Mouse (Mus musculus) CD4-positive, CD25-positive, alpha-beta regulatory T cell, adult 2 months (primary cell): ENCODE results near the gene Tm6sf2.
"Not testable (repeated sequence)": the region's sequence is repeated elsewhere in the genome, so short reads cannot be mapped to it uniquely, and the experiment has no call there.

Experiments used
- DNase-seq: peaks from one replicate; pipeline ENCODE4 v3.0.0-alpha.2; 2012; ENCODE audit warnings: low read depth, low spot score

Tm6sf2 gene

DNA sequence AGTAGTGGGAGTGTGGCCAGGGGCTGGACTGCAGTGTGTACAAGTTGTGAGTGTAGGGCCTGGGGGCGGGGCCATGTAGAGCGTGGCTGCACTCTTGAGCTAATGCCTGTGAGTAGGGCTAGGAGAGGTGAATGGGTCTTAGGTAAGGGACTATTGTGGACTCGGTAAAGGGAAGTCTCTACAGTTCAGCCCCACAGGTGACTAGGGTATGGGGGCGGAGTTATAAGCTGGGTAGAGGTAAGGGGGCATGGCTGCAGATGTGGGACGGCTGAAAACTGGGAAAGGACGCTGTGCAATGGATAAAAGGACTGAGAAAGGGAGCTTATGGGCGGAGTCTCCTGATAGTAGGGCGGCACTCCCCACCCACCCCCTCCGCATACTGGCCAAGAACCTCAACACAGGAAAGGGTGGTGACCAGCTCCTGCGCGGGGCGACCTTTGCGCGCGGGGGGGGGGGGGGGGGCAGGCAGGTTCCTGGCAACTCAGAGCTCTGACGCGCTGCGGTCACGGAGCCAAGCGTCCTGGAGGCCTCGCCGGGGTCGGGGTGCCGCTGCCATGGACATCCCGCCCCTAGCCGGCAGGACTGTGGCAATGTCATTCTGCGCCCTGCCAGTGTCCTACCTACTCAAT is at the start of gene Tm6sf2:
Tm6sf2 (plus strand) TSS at position 484 of the 629 bp plus-strand sequence.
- peak; percentile 38 for DNase-seq

DNA sequence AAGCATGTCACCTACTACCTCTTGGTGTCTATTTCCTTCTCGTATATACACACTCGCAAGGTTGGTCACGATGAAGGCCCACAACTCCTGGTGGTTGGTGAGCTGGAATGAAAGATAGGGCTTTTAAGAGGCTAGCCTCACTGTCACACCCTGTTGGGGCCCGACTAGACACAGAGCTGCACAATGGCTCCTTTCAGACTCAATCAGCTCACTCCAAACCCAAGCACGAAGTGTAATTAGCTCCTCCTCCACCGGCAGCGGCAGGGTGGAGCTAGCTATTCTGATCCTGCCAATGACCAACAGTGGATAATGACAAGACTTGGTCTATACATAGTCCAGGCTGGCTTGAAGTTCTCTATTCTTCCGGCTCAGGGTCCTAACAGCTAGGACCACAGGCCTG is 49.1 kb upstream of the Tm6sf2 start:
- no peak for DNase-seq

DNA sequence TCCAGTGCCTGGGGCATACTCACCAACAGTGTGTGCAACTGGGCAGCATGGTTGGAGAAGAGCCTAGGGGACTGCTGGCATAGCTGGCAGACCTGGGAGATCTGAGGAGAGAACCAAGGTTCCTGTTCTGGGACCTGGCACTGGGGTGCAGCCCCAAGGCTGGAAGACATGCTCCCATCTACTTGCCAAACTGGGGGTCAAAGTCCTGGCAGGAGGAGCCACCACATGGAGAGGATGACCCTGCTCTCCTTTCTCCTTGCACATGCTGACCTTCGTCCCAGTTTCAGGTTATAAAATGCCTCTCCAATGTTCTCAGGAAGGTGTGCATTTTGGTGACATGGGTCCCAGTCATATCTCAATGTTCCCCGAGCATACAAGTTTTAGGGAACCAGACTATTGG is 46.6 kb upstream of the Tm6sf2 start:
- no peak for DNase-seq

DNA sequence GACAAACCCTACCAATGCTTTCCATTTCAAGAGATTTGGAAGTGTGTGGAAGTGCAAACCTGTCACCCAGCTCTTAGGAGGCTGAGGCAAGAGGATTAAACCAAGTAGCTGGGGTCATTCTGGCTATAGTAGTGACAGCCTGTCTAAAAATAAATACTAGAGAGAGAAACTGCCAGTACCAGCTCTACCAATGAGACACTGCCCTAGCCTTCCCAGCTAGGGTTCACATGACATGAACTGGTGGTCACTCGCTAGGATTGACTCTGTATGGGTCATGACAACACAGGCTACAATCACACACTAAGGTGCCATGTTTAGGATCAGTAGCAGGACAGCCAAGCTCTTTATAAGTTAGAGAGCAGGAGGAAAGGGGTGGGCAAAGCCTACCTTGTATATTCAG is 42.5 kb upstream of the Tm6sf2 start:
- no peak for DNase-seq

DNA sequence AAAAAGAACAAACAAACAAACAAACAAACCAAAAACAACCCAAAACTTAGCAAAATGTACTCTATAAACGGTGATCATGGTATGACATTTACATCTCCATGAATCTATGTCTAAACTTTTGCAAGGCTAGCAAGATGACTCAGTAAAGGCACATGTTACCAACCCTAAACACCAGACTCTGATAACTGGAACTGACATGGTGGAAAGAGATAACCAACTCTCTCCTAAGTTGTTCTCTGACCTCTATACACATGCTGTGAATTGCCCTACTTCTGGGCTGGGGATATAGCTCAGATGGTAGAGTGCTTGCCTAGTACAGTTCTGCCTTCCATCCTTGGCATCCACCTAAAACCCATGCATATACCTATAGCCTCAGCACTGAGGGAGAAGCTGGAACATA is 34.7 kb upstream of the Tm6sf2 start:
- no peak for DNase-seq

DNA sequence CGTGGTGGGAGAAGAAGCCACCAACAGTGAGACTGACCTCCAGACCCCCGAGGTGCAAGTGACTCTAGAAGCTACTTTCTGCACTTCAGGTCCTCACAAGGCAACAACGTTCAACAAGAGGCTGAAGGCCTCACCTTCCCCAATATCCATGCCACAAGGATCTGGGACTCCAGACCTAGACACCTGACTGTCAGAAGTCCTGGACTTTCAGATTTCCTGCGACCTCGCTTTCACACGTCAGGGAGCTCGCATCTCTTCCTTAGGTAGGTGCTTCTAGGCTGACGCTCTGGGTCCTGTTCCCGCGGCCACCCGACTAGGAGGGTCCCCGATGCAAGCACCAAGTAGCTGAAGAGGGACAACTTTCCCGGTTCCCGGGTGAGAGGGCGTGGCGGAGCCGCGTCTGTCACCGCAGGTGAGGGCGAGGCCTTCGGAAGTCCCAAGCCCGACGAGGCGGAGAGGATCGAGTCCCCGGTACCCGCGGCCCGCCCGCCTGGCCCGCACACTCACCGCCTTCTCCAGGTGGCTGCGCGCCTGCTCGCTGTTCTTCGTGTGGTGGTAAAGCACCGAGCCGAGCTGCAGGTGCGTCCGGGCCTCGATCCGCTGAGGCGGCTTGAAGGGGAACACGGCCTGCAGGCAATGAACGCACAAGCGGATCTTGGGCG is 30.7 kb upstream of the Tm6sf2 start:
- no peak for DNase-seq

DNA sequence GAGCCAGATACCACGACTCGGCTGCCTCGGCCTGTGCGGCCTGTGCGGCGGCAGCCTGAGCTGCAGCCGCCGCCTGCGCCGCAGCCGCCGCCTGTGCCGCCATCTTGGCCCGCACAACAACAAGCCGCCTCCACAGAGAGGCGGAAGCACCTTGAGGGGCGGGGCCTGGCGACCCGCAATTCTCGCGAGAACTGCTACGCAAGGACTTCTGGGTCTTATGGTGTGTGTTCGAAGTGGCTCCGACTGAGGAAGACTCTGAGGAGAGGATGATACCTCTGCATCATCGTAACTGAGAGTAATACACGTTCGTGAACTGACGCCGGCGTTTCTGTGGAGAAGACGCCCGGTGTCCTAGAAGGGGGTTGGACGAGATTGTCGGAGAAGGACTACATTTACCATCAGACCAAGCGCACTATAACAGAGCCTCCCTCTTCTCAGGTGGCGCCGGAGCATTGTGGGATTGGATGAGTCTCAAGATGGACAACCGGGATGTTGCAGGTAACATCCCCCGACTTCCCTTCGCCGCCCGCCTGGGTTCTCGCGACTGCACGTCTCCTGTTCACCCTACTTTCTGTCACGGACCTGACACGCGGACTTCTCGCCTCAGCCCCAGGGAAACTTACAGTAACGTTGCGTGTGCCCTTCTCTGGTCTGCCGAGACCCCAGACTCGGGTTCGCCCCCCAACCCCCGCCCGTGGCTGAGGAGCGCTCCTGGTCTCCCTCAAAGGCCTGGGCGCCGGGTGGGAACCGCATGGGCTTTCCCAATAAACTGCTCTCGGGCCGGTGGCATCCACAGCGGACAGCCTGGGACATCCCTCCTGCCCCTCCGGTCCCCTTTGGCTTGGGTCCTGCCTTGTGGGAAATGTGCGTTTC is 29.9 kb upstream of the Tm6sf2 start, which contains the start of the genes Mau2 and Sugp1:
Mau2 (minus strand) TSS at position 152 of the 873 bp plus-strand sequence.
Sugp1 (plus strand) TSS at position 231 of the 873 bp plus-strand sequence.
- peak; percentile 99 for DNase-seq

DNA sequence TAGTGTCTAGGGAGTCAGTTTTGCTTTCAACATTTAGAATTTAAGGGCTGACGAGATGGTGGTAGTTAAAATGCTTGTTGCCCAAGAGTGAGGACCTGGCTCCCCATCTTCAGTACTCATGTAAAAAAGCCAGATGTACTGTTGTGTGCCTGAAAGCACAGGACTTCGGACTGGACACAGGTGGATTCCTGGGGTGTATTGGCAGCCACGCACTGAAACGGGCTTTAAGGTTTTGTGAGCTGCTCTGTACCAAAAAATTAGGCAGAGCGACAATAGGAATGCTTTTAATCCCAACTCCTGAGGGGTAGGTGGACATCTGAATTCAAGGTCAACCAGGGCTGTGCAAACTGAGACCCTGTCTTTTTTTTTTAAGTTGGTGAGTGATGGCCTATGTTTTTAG is 28.7 kb upstream of the Tm6sf2 start:
- no peak for DNase-seq

DNA sequence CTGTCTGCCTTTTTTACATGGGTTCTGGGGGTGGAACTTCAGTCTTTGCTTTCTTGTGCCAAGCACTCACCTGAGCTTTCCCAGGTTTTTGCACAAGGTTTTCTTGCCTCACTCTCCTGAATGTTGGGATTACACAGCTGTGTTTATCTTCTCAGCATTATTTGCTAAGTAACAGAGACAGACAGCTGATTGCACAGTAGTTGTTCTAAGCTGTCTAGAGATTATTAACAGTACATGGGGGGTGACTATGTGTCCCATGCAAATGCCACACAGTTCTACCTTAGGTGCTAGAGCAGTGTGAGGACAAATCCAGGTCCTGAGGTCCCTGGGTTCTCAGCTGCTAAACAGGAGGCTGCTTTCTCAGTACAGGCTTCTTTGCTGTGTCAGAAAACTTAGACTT is 23.1 kb upstream of the Tm6sf2 start:
- no peak for DNase-seq

DNA sequence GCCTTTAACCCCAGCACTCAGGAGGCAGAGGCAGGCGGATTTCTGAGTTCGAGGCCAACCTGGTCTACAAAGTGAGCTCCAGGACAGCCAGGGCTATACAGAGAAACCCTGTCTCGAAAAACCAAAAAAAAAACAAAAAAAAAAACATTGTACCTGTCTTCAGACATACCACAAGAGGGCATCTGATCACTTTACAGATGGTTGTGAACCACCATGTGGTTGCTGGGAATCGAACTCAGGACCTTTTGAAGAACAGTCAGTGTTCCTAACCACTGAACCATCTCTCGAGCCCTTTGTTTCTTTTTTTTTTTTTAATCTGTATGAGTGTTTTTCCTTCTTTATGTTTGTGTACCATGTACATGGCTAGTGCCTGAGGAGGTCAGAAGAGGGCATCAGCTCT is 22.3 kb upstream of the Tm6sf2 start:
- not testable (repeated sequence) for DNase-seq

DNA sequence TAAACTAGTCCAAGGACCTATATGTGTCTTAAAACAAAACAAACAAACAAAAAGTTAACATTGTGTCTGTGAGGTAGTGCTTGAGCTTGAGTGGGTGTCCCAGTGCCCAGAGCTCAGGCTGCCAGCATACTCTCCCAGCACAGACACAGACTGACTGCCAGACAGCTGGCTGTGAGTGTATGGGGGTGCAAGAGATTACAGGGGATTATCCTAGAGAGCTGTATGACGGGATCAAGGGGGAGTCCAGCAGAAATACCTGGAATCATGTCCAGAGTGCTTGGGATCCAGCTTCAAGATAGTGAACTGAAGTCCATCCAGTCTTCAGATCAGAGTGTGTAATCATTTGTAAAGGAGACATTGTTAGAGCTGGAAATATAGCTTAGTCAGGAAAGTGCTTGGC is 15.0 kb upstream of the Tm6sf2 start:
- DNase-seq: no peak

DNA sequence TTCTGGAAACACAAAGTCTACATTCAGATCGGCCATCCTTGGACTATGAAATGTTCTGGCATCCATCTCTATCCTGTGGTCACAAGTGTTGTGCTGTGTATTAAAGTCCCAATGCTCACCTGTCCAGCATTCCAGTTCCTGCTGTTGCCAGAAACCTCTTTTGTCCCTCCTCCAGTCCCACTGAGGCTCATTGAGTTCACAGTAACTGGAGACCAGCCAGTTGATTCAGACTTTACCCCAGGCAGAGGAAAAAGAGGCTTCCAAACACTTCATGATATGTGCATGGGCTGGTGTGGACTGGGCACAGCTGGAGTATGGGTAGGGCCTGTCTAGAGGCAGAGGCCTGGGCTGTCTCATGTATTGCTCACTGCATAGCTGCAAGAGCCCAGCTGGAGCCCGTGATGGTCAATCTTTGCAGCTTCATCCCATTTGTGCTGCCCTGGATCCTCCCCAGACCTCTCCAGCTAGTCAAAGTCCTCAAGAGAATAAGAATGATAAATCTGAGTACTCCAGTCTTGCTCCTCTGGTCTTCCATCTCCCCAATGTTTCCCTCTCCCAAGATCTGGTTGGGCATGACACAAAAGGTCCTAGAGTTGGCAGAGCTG is 786 bp upstream of the Tm6sf2 start:
- no peak for DNase-seq

DNA sequence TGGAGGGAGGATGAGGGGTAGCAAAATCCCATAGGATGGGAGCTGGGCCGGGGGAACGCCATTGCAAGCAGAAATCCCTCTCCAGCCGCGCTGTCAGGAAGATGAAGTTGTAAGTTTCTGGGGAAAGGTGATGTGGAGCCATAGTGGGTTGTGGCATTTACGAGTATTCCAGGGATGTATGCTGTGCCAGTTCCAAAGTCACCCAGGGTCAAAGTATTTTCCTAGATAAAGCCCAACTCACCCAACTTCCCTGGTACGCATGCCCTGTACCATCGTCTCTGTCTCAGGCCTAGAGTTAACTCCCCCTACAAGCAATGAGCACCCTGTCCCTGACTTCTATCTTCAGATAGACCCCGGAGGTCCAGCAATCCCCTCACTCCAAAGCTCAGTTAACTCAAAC is 396 bp downstream of the Tm6sf2 start:
- no peak for DNase-seq

DNA sequence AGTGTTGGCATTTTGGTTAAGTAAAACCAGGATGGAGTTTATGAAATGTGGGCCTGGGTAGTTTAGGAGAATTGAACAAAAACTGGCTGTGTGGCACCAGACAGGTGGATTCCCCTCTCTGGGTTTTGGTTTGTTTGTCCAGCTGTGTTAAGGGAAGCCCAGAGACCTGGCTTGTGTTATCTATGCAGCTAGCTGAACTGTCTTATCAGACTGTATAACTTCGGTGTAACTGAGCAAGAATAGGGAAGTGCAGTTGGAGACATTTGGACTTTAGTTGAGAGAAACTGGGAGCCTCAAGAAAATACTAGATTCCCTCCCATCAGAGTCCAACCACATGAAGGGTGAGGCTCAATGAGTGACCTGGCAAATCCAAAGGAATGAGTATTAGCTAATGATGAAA is 958 bp downstream of the Tm6sf2 start:
- no peak for DNase-seq

DNA sequence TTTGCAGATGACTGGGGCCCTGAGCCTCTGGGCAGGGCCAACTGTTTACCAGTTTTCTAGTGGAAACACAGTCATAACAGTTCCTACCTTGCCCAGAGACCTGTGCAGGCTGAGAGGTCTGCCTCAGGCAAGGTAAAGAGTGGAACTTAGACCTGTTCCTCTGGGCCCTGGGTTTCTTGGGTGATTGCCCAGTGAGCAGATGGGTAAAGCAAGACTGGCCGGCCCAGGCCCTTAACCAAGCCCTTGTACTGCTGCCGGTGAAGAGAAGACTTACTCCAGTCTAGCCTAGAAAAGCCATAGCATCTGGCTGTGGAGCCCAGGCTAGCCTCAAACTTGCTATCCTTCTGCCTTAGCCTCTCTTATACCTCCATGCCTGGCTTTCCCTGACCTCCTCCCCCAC is 9.3 kb downstream of the Tm6sf2 start:
- DNase-seq: no peak

DNA sequence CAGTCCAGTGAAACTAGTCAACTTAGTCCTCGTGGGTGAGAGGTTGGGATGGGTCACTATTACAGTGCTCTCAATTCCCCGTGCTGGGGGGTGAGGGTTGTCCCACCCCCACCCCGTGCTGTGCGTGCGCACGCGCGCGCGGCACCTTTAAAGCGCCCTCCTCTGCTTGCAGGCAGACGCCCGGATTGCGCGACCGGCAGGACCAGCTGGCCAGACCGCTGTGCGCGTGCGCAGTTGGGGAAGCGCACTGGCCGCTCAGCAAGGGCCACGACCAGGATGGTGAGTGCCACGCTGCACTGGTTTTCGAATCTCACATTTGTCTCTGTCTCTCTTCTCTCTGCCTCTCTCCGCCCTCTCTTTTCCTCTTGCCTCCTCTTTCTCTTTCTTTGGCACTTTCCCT is 10.6 kb downstream of the Tm6sf2 start, which contains the start of gene Hapln4:
Hapln4 (plus strand) TSS at position 173 of the 400 bp plus-strand sequence.
- DNase-seq: peak; percentile 23

DNA sequence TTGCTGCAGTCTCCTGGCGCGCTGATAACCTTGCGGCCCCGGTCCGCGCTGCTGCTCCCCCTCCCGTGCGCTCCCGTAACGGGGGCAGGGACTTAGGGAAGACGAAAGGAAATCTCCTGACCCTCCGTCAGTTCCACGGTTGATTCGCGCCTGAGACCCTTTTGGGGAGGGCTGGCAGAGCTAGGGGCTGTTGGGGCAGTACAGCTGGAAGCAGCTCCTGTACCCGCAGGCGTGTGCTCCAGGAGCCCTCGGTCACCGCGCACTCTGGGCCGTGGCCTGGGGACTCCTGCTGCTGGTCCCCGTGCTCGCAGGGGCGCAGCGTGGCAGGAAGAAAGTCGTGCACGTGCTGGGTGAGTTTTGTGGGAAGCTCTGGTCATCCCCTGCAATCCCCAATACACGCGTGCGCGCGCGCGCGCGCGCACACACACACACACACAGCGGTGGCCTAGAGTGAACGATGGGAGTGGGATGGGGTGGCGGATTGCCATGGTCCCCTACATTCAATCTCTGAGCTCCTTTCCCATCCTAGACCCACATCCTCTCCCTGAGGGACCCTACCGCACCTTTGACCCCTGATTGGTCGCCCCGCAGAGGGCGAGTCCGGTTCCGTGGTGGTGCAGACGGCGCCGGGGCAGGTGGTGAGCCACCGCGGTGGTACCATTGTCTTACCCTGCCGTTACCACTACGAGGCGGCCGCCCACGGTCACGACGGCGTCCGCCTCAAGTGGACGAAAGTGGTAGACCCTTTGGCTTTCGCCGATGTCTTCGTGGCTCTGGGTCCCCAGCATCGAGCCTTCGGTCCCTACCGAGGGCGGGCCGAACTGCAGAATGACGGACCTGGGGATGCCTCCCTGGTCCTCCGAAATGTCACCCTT is 11.7 kb downstream of the Tm6sf2 start:
- DNase-seq: no peak

DNA sequence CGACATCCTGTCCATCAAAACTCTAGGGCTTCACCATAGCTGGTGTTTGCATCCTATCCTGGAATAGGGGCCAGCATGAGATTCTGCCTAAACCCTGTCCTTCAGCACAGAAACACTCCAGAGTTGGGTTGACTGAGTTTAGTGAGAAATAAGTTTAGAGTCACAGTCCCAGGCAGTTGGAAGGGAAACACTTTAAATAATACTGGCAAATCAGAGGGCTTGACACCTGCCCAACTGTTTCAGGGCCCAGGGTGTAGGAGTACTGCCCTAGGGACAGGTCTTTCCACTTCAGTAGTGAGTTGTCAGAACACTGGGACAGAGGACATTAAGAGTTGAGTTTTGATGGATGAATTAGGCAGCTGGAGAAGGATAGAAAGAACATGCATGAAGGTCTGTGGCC is 13.4 kb downstream of the Tm6sf2 start:
- no peak for DNase-seq

DNA sequence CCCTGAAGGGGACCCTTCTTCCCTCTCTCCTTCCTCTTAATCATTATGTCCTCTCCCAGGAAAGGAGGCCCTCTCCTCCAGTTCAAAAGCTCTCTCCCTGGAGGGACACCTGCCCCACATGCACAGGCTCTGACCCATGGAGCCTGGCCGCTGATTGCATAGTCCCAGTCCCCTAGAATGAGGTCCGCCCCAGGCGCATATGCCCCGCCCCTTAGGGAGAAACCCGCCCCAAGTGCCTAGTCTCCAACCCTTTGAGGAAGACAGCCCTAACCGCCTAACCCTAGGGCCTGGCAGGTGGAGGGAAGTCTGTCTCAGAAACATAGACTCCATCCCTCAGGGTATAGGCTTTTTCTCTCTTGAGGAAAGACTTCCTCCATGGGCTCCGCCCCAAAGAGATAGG is 14.5 kb downstream of the Tm6sf2 start:
- no peak for DNase-seq

DNA sequence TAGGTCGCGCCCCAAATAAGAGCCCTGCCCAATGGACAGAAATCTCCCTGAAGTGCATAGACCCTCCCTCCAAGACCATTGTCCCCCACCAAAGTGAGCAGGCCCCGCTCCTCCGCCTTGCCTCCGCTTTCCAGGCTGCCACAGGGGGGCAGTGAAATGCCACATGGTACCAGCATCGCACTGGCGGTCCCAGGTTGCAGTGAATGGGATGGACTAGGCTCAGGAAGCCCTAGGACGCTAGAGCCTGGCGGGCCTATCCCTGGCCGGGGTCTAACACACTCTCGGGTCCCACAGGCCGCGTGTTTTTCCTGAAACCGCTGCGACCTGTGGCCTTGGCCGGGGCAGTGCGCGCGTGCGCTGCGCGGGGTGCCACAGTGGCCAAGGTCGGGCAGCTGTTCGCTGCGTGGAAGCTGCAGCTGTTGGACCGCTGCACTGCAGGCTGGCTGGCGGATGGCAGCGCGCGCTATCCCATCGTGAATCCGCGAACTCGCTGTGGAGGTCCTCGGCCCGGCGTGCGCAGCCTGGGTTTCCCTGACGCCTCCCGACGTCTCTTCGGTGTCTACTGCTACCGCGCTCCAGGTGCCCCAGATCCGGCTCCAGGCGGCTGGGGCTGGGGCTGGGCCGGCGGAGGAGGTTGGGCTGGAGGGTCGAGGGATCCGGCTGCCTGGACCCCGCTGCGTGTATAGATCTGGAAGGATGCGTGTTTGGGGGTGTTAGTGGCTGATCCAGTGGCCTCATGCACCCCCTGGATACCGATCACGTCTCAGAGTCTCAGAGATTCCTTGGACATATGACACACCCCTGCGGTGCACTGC is 15.3 kb downstream of the Tm6sf2 start:
- peak; percentile 36 for DNase-seq
